Mouse (Mus musculus): ENCODE results near the gene Slc38a10. TPM values are rescaled to one million over a fixed set of nuclear protein-coding genes. Genes with fewer than 3 reads are reported as not detected.

Slc38a10 gene
- total RNA-seq, 2 experiments from 2014 or later, result 43.8 to 57.6 TPM

- no peak for DNase-seq
These were observed 47.6 kb downstream of the Slc38a10 start for GRCm38 (mm10) chr11:120103431-120103997.

DNA sequence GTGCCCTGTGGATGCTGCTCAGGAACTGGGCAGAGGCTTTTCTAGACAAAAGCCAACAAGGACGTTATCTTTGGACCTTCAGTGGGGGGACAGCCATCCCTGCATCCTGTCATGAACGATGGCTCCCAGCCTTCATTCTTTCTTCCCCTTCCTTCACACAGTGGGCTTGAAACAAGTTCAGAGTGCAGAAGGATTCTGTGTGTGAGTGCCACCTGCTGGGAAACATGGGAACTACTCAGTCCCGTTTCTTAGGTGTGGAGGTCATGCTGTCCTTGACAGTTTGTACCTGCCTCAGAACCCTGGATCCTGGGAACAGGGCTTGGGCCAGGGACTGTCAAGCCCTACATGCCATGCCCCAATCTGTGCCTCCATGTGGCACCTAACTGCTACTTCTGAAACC, 50.1 kb downstream of the Slc38a10 start:
- no peak for DNase-seq

DNA sequence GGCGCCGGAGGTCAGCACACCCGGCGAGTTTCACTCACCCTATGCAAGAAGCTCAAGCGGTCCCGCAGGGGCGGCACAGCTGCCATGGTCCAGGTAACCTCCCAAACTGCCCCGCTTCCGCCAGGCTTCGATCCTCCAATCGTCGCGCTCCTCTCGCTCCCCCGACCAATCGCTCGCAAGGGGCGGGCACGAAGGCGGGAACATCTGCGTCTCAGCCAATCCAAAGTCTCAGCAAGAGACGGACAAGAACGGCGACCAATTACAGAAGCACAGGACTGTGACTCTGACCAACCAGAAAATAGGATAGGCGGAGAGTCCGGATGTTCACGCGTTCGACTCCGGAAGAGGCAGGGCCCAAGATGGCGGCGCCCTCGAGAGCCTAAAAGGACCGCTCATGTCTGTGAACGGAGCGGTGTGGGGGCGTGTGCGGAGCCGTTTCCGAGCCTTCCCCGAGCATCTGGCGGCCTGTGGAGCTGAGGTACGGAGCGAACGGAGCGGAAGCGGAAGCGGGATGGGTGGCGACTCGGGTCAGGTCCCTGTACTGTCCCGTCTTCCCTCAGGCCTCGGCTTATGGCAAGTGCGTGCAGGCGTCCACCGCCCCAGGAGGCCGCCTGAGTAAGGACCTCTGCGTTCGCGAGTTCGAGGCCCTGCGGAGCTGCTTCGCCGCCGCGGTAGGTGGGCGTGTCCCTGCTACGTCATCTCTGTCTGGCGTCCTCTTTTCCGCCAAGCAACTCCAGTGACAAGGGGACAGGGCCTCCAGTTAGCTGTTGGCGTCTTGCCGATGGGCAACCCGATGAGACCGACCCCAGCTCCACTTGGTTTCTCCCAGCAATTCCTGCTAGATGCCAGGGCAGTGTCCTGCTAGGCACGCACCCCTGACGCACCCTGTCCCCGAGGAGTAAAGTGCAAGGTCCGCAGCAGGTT, 52.3 kb downstream of the Slc38a10 start, which contains the start of the genes Tepsin and Ndufaf8:
Gene Tepsin (minus strand): TSS at position 144 of the 924 bp plus-strand sequence.
Gene Ndufaf8 (plus strand): TSS at position 341 of the 924 bp plus-strand sequence.
- peak; percentile 99 for DNase-seq

DNA sequence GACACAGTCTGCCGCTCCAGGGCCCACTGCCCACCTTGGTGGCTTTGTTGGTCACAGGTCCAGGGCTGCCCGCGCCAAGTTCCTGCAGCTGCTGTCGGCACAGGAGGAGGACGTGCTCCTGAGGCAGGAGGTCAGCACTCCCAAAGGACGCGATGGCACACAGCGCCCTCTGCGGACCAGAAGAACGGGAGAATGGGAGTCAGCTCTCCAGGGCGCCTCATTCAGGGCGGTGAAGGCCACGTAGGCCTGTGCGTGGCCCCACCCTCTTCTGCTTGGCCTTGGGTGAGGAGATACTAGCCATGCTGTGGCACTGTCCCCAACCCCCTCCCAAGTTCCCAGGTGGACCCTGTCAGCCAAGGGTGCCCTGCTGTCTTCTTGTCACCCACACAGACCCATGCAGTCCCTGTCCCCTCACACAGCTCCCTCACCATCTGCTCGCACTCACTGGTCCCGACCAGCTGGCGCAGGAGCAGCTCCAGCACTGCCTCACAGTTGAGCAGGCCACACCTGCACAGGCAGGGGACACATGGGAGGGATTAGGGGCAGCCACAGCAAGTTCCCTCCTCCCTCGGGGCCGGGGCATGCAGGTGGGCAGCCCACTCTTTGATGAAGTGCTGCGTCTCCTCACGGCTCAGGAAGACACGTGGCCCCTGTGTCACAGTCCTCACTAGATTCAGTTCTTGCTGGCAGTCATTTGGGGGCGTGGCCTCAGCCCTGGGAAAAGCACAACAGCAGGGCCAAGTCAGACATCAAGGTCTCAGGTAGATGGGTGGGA, 58.1 kb downstream of the Slc38a10 start:
- no peak for DNase-seq

- DNase-seq, result no peak
These were observed 60.5 kb downstream of the Slc38a10 start for GRCm38 (mm10) chr11:120090661-120091060.

GRCm38 (mm10) chr11:120086702-120087152, 64.4 kb downstream of the Slc38a10 start, which contains the start of gene Cep131:
Cep131 (minus strand) TSS chr11:120086827.
- DNase-seq, result peak; percentile 98

DNA sequence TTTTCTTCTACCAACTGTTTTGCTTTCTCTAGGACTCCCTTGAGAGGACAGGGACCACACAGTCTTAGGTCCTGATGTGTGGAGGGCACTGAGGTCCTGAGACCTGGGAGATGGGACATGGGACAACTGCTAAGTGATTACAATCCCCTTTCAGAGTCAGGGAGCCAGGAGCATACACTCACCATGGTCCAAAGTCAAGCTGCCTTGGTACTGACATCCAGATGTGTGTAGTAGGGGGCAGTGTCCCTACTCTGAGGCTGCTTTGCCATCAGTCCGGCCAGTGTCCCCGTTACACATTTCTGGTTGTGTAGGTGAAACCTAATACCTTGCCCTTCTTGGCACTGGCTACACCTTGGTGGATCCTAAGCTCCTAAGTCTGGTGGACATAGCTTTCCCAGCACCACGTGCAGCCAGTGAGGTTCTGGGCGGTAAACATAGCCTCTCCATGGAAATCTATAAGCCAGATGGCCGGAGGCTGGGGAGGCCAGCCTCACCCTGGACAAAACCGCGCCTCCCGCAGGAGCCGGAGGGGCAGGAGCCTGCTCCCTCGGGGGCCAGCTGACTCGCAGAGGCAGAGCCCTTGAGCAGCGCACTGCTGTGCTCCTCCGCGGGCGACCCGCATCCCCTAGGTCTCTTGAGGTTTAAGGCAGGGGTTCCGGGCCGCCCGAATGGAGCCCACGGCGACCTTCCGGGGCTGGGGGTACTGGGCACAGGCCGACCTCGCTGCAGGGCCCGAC, 65.1 kb downstream of the Slc38a10 start:
- peak; percentile 51 for DNase-seq

DNA sequence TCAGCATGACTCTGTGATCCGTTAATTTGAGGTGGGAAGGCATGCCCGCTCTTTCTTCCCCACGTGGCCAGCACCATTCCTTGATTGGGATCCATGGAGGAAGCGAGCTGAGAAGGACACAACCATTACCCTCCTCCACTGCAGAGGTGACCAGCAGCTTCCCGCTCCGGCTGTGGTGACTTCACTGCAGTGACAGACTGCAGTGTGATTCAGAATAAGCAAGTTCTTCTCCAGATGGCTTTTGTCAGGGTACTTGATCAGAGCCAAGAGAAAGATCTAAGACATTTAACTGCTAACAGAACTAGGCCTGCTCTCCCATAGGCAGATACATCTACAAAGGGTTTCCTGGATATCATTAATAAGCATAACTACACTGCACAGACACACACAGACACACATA, 70.9 kb downstream of the Slc38a10 start:
- no peak for DNase-seq

DNA sequence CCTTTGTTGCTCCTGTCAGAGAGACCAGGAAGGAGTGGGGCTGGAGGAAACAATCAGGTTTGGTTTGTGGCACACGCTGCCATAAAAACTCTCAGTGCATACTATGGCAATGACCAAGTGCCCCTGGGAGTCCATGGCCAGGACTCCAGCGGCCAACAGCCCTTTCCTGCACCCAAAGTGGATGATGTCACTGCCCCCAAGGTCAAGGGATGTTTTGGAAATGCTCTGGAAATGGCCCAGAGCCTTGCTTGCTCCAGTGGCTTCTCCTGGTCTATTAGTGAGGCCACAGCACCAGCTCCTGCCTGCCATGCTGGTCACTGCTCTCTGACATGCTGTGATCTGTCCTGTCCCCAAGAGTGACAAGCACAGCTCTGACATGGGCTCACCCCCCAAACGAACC, 75.0 kb downstream of the Slc38a10 start:
- no peak for DNase-seq

DNA sequence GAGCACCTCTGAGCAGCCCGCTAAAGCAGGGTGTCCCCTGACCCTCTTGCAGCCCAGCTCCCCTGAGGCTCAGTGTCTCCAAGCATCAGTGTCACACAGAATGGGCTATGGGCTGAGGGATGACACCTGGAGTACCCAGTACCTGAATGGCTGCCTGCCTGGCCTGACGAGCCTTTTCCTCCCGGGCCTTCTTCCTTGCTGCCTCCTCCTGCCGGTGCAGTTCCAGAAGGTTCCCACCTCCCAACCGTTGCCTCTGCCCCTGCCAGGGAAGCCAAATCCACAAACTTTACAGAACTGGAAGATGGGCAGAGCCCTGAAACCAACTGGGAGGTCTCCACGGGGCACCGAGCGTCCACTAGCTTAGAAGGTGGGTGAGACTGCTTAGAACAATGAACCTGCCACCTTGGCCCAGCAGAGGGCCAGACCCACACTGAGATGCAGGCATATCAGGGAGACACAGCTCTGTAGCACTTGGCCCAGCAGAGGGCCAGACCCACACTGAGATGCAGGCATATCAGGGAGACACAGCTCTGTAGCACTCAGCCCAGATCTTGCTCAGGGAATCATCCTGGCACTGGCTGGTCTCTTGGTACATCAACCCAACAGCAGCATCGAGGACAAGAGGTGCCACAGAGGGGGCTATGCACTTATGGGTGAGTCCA, 78.0 kb downstream of the Slc38a10 start:
- DNase-seq, result no peak

DNA sequence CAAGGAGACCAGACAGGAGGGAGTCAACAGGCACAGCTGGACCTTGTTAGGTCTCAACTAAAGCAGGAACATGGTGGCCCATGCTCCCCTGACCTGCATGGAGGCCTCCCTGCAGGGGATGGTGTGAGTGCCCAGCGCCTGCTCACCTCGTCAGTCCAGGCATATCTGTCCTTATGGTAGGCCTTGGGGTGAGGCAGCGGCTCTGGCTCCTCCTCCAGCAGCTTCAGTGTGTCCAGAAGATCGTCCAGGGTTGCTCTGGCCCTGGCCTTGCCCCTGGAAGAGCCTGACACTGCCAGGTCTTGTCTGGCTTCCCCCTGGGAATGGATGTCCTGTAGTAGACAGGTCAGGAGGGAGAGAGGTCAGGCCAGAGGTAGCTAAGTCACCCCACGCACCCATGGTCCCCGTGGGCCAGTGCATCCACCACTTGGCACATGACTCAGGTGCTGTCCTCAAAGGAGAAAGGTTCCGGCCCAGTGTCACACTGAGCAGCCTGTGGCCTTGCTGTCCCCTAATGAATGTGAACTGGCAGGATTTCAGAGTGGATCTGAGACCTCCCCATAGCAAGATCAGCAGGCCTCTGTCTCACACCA, 79.3 kb downstream of the Slc38a10 start:
- no peak for DNase-seq

- DNase-seq, result no peak
These were observed 80.1 kb downstream of the Slc38a10 start for GRCm38 (mm10) chr11:120071065-120071464.

GRCm38 (mm10) chr11:120070286-120070930, 80.7 kb downstream of the Slc38a10 start:
- no peak for DNase-seq

DNA sequence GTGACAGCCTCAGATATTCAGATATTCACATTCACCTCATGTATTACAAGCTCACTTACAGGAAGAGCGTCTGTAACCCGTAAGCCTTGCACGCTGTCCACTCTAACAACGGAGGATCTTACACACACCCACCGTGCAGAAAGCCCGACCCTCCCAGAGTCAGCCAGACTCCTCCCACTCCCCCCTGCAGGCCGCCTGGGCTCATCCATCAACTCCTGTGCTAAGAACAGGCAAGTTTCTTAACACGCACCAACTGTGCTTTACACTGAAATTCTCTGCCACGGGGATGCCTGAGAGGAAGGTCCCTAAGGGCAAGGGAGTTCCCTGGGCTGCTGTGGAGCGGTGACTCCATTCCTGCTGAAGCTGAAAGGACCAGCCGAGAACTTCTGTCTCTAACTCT, 81.9 kb downstream of the Slc38a10 start:
- DNase-seq, result no peak

DNA sequence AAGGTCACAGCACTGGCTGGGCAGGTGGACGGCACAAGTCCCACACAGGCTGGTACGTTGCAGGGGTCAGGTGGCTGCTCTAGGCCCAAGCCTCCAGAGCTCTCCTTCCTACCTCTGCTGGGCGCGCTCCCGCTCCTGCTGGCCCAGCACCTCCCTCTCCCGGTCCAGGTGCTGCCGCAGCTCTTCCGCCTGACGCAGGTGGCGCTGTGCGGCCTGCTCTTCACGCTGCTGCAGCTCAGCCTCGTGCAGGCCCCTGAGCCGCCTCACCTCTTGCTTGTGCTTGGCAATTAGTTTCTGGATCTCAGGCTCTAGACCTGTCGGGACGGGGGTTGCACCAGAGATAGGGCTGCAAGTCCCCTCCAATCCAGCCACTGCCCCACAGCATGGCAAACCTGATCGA, 83.3 kb downstream of the Slc38a10 start:
- no peak for DNase-seq

- peak; percentile 36 for DNase-seq
These were observed 85.9 kb downstream of the Slc38a10 start for GRCm38 (mm10) chr11:120065291-120065690.

GRCm38 (mm10) chr11:120064668-120065040, 86.5 kb downstream of the Slc38a10 start:
- DNase-seq, result no peak

DNA sequence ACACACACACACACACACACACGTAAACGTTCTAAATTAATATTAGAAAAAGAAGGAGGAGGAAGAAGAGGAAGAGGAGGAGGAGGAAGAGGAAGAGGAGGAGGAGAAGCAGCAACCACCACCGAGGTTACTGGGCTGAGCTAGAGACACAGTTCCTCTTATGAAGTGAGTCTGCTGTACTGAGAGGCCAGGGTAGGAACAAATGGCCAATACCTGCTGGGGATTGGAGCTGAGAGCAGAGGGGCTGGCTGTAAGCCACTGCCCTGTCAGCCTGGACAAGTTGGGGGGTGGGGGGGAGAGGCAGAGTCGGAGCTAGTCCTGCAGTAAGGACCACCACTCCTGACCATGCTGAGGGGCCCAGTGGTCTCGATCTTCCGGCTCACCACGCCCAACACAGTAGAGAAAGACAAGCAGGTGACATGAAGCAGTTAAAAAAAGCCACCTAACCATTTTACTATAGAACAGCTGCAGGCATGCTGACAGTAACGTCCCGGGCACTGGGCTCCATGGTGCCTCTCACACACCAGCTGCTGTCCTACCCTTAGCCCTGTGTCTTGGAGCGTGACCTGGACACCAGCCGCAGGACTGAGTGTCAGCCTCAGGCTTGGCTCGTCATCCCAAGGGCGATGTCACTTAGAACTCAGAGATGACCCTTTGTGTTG, 87.0 kb downstream of the Slc38a10 start:
- no peak for DNase-seq

GRCm38 (mm10) chr11:120063326-120063725, 87.8 kb downstream of the Slc38a10 start:
- DNase-seq, result no peak

GRCm38 (mm10) chr11:120060634-120061033, 90.5 kb downstream of the Slc38a10 start:
- DNase-seq, result no peak

Measured in gastrocnemius, postnatal 25 days (tissue).